17 mouse cellular contexts compared by ENCODE assay signal in the genomic region with DNA sequence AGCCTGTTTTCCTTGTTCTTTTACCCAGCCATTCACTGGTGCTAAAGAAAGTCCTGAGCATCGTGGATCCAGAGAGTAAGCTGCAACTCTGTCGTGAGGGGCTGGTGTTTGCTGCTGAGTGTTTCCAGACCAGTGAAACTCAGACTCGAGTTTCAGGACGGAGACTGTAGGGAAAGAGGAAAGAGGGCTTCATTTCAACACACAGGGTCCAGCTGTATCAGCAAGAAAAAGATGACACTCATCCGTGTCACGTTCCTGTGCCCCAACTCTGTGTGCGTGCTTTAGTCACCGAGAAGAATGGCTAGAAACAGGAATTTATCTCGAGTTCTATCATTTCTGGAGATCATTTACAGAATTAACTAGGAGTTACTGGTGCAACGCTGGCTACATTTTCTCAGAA. TPM values are rescaled to one million over a fixed set of nuclear protein-coding genes. Genes with fewer than 3 reads are reported as not detected.
DNase-seq lines count a peak whose midpoint lies in the region; ATAC-seq and TF ChIP-seq lines count a peak whose summit lies in the region.
"Had no signal": no experiment of that assay in that cellular context is flagged by ENCODE, and none has a peak within 500 bp of the region (broad histone marks: within the 10 kb centered on the region; RNA-seq: fewer than 3 reads in every experiment).

No protein-coding gene starts in this region.

- no peak overlapping the region for H3K27ac ChIP-seq in intestine, embryonic 16.5 days (ENCODE audit: low read length)
- no peak overlapping the region for H3K27ac ChIP-seq in intestine, embryonic 15.5 days
- H3K27ac ChIP-seq in lung, embryonic 16.5 days (ENCODE audit: low read length), result no peak overlapping the region
- H3K27ac ChIP-seq in liver, embryonic 11.5 days (ENCODE audit: low read depth, low read length), result no peak overlapping the region
- H3K27ac ChIP-seq in small intestine, adult 2 months (ENCODE audit: insufficient read depth, low read depth, low read length), result peak overlapping the region; percentile 61; the same call in 1 of the 2 replicates
- no peak overlapping the region for H3K27ac ChIP-seq in hindbrain, embryonic 14.5 days
- H3K27ac ChIP-seq: embryonic facial prominence, embryonic 15.5 days; heart, embryonic 15.5 days; hindbrain, embryonic 12.5 days had no signal

- TF ChIP-seq CTCF in small intestine, adult 2 months (IDR thresholded peaks at IDR 0.05; ENCODE audit: extremely low read depth, insufficient read length, insufficient replicate concordance, low read depth, low read length), result no peak

- 40% methylated on average over 10 of the region's 10 CpGs for WGBS in intestine, embryonic 16.5 days
- 43% methylated on average over 10 of the region's 10 CpGs for WGBS in intestine, embryonic 15.5 days
- 38% methylated on average over 10 of the region's 10 CpGs for WGBS in lung, embryonic 16.5 days
- WGBS in liver, embryonic 11.5 days, result 45% methylated on average over 10 of the region's 10 CpGs
- WGBS in small intestine, adult 2 months, result 48% methylated on average over 10 of the region's 10 CpGs
- 70% methylated on average over 10 of the region's 10 CpGs for WGBS in hindbrain, embryonic 14.5 days

- no peaks in the 10 kb centered on the region for H3K27me3 ChIP-seq in intestine, embryonic 16.5 days (replicated peaks; ENCODE audit: control insufficient read depth, insufficient read depth, low read length)
- H3K27me3 ChIP-seq in intestine, embryonic 15.5 days (replicated peaks), result no peaks in the 10 kb centered on the region
- H3K27me3 ChIP-seq in lung, embryonic 16.5 days (ENCODE audit: control insufficient read depth, insufficient read depth, low read depth, low read length), result no peaks in the 10 kb centered on the region
- H3K27me3 ChIP-seq in liver, embryonic 11.5 days (replicated peaks; ENCODE audit: control insufficient read depth, insufficient read depth, low read length), result no peaks in the 10 kb centered on the region
- no peaks in the 10 kb centered on the region for H3K27me3 ChIP-seq in small intestine, adult 2 months (ENCODE audit: control insufficient read depth, insufficient read depth, low read length)
- no peaks in the 10 kb centered on the region for H3K27me3 ChIP-seq in hindbrain, embryonic 14.5 days (ENCODE audit: control insufficient read depth, insufficient read depth, low read length)
- H3K27me3 ChIP-seq: embryonic facial prominence, embryonic 15.5 days; heart, embryonic 15.5 days; hindbrain, embryonic 12.5 days; liver, embryonic 13.5 days had no signal

- DNase-seq in lung, postnatal 14 days, result no peak
- no peak for DNase-seq in liver, embryonic 11.5 days (ENCODE audit: low spot score)
- no peak for DNase-seq in hindbrain, embryonic 14.5 days (ENCODE audit: low spot score)
- DNase-seq: adrenal gland, adult 2 months; B cell, adult 2 months; cerebellum, adult 9-10 months; liver, embryonic 13.5 days; spleen, adult 18-20 months; thymus, postnatal 36 days had no signal

- H3K36me3 ChIP-seq in intestine, embryonic 16.5 days (ENCODE audit: control insufficient read depth, insufficient read depth, low read length), result no peaks in the 10 kb centered on the region
- H3K36me3 ChIP-seq in intestine, embryonic 15.5 days, result no peaks in the 10 kb centered on the region
- no peaks in the 10 kb centered on the region for H3K36me3 ChIP-seq in lung, embryonic 16.5 days (ENCODE audit: control insufficient read depth, insufficient read depth, low read length)
- H3K36me3 ChIP-seq in liver, embryonic 11.5 days (ENCODE audit: control insufficient read depth, insufficient read depth, low read length), result no peaks in the 10 kb centered on the region
- H3K36me3 ChIP-seq in small intestine, adult 2 months (ENCODE audit: control insufficient read depth, insufficient read depth, low read length), result no peaks in the 10 kb centered on the region
- H3K36me3 ChIP-seq in hindbrain, embryonic 14.5 days (replicated peaks; ENCODE audit: control insufficient read depth, insufficient read depth), result no peaks in the 10 kb centered on the region
- H3K36me3 ChIP-seq: embryonic facial prominence, embryonic 15.5 days; heart, embryonic 15.5 days; hindbrain, embryonic 12.5 days; liver, embryonic 13.5 days had no signal

- no peaks in the 10 kb centered on the region for H3K9me3 ChIP-seq in intestine, embryonic 16.5 days (ENCODE audit: control insufficient read depth, low read length)
- H3K9me3 ChIP-seq in intestine, embryonic 15.5 days, result no peaks in the 10 kb centered on the region
- H3K9me3 ChIP-seq in lung, embryonic 16.5 days (ENCODE audit: control insufficient read depth, low read length), result no peaks in the 10 kb centered on the region
- H3K9me3 ChIP-seq in liver, embryonic 11.5 days (ENCODE audit: control insufficient read depth, low read length), result no peaks in the 10 kb centered on the region
- no peaks in the 10 kb centered on the region for H3K9me3 ChIP-seq in hindbrain, embryonic 14.5 days (ENCODE audit: control insufficient read depth, low read length)
- H3K9me3 ChIP-seq: embryonic facial prominence, embryonic 15.5 days; heart, embryonic 15.5 days; hindbrain, embryonic 12.5 days; liver, embryonic 13.5 days had no signal

- no peak for TF ChIP-seq POLR2A in small intestine, adult 2 months (IDR thresholded peaks at IDR 0.05; ENCODE audit: low read depth, low read length)

- no peak overlapping the region for H3K4me3 ChIP-seq in intestine, embryonic 16.5 days (ENCODE audit: low read length)
- H3K4me3 ChIP-seq in intestine, embryonic 15.5 days (replicated peaks), result no peak overlapping the region
- no peak overlapping the region for H3K4me3 ChIP-seq in lung, embryonic 16.5 days (ENCODE audit: low read length)
- H3K4me3 ChIP-seq in liver, embryonic 11.5 days (ENCODE audit: low read depth, low read length), result no peak overlapping the region
- H3K4me3 ChIP-seq in small intestine, adult 2 months (ENCODE audit: low read depth, low read length), result no peak overlapping the region
- no peak overlapping the region for H3K4me3 ChIP-seq in hindbrain, embryonic 14.5 days (replicated peaks; ENCODE audit: low read length)
- H3K4me3 ChIP-seq: embryonic facial prominence, embryonic 15.5 days; heart, embryonic 15.5 days; hindbrain, embryonic 12.5 days; liver, embryonic 13.5 days had no signal

- 0 out of 2 replicates have a peak, but pooled peaks cover 2% of the 10 kb centered on the region for H3K4me1 ChIP-seq in intestine, embryonic 16.5 days (ENCODE audit: control insufficient read depth, insufficient read depth, low read length)
- H3K4me1 ChIP-seq in intestine, embryonic 15.5 days (replicated peaks), result 0 out of 2 replicates have a peak, but pooled peaks cover 2% of the 10 kb centered on the region
- H3K4me1 ChIP-seq in lung, embryonic 16.5 days (replicated peaks; ENCODE audit: control insufficient read depth, insufficient read depth, low read length), result no peaks in the 10 kb centered on the region
- peaks cover 10% of the 10 kb centered on the region for H3K4me1 ChIP-seq in liver, embryonic 11.5 days (replicated peaks; ENCODE audit: control insufficient read depth, insufficient read depth, low read length)
- peaks cover 3% of the 10 kb centered on the region; the same call in 1 of the 2 replicates for H3K4me1 ChIP-seq in small intestine, adult 2 months (ENCODE audit: control insufficient read depth, insufficient read depth, insufficient read length, low read length)
- H3K4me1 ChIP-seq in hindbrain, embryonic 14.5 days (replicated peaks; ENCODE audit: control insufficient read depth, insufficient read depth, low read length), result no peaks in the 10 kb centered on the region
- H3K4me1 ChIP-seq: embryonic facial prominence, embryonic 15.5 days; heart, embryonic 15.5 days; hindbrain, embryonic 12.5 days had no signal

- 0 out of 2 replicates have a peak, but pooled peaks have one; percentile 28 for ATAC-seq in intestine, embryonic 16.5 days
- no peak for ATAC-seq in intestine, embryonic 15.5 days
- no peak for ATAC-seq in lung, embryonic 16.5 days (ENCODE audit: low read depth)
- no peak for ATAC-seq in liver, embryonic 11.5 days (replicated peaks; ENCODE audit: low FRiP score)
- no peak for ATAC-seq in hindbrain, embryonic 14.5 days (ENCODE audit: low FRiP score)
- ATAC-seq: intestine, postnatal 0 days had no signal

- H3K4me2 ChIP-seq in intestine, embryonic 16.5 days (ENCODE audit: low read depth, low read length), result no peak overlapping the region
- no peak overlapping the region for H3K4me2 ChIP-seq in intestine, embryonic 15.5 days (replicated peaks)
- H3K4me2 ChIP-seq in lung, embryonic 16.5 days (ENCODE audit: low read depth, low read length), result 0 out of 2 replicates have a peak overlapping the region, but pooled peaks have one; percentile 17
- peak overlapping the region; percentile 33 for H3K4me2 ChIP-seq in liver, embryonic 11.5 days
- H3K4me2 ChIP-seq in hindbrain, embryonic 14.5 days (replicated peaks), result no peak overlapping the region
- H3K4me2 ChIP-seq: embryonic facial prominence, embryonic 15.5 days; heart, embryonic 15.5 days; hindbrain, embryonic 12.5 days; liver, embryonic 13.5 days had no signal

- no peak overlapping the region for H3K9ac ChIP-seq in intestine, embryonic 16.5 days (ENCODE audit: low read depth, low read length)
- H3K9ac ChIP-seq in intestine, embryonic 15.5 days, result no peak overlapping the region
- no peak overlapping the region; the same call in 1 of the 2 replicates for H3K9ac ChIP-seq in lung, embryonic 16.5 days (ENCODE audit: low read length)
- H3K9ac ChIP-seq in liver, embryonic 11.5 days (ENCODE audit: low read depth, low read length), result no peak overlapping the region
- H3K9ac ChIP-seq in hindbrain, embryonic 14.5 days, result no peak overlapping the region
- H3K9ac ChIP-seq: embryonic facial prominence, embryonic 15.5 days; heart, embryonic 15.5 days; hindbrain, embryonic 12.5 days had no signal

RNA-seq across cellular contexts. Expression of gene Ric1, which starts 33.7 kb away (rescaled TPM):
- polyA plus RNA-seq in intestine, embryonic 16.5 days (2015; fragmentation: Nextera tagmentation; extraction: Ambion mirVana), result 8.0 and 9.0 TPM in 2 replicates
- polyA plus RNA-seq in intestine, embryonic 15.5 days (2015; fragmentation: Nextera tagmentation; extraction: Ambion mirVana), result 11.9 and 12.3 TPM in 2 replicates
- 12.3 and 13.5 TPM in 2 replicates for polyA plus RNA-seq in lung, embryonic 16.5 days (2015; fragmentation: Nextera tagmentation; extraction: Ambion mirVana)
- polyA plus RNA-seq in liver, embryonic 11.5 days (2014; fragmentation: Nextera tagmentation; extraction: Ambion mirVana), result 7.6 and 8.0 TPM in 2 replicates
- polyA plus RNA-seq in small intestine, adult 2 months (2012; rRNA removed), result 4.1 and 6.7 TPM in 2 replicates
- 16.5 and 17.3 TPM in 2 replicates for polyA plus RNA-seq in hindbrain, embryonic 14.5 days (2014; fragmentation: Nextera tagmentation; extraction: Ambion mirVana)

Comparison
In these comparisons a context has a peak if more than half of its experiments do, and no peak if none do; other contexts are left out.
1. H3K4me2 ChIP-seq: peak in lung, embryonic 16.5 days (single experiment) and liver, embryonic 11.5 days (single experiment); none in intestine, embryonic 16.5 days (single experiment), intestine, embryonic 15.5 days (single experiment) and hindbrain, embryonic 14.5 days (single experiment).